Mouse (Mus musculus): ENCODE measurements around the gene Snx1. TPM values are rescaled to one million over a fixed set of nuclear protein-coding genes. Genes with fewer than 3 reads are reported as not detected.

Gene Snx1
- polyA plus RNA-seq, 1 experiment: 33.6 TPM

GRCm38 (mm10) chr9:66084171-66084570, 42.2 kb downstream of the Snx1 start:
- 90% methylated on average over 3 of the region's 3 CpGs for WGBS
- DNase-seq (ENCODE audit: low read depth in 1 of 2, low spot score in 2 of 2): no peak

GRCm38 (mm10) chr9:66081999-66082398, 44.4 kb downstream of the Snx1 start:
- 75% methylated on average over 4 of the region's 4 CpGs for WGBS
- no peak for TF ChIP-seq POLR2A (IDR thresholded peaks at IDR 0.05; ENCODE audit: low read depth, low read length)
- no peak for TF ChIP-seq CTCF (IDR thresholded peaks at IDR 0.05; ENCODE audit: extremely low read depth, insufficient read depth, insufficient read length, insufficient replicate concordance)
- Histone ChIP-seq H3K27me3 (ENCODE audit: control insufficient read depth, insufficient read depth, low read length) (no peaks in the 10 kb centered on the region), H3K4me3 (ENCODE audit: extremely low read depth, insufficient read depth, insufficient read length) (no peak overlapping the region), H3K4me1 (ENCODE audit: control insufficient read depth, insufficient read depth, insufficient read length) (no peaks in the 10 kb centered on the region), H3K27ac (ENCODE audit: insufficient read depth, low read length) (no peak overlapping the region), H3K36me3 (ENCODE audit: control insufficient read depth, insufficient read depth, low read length) (peaks cover 2% of the 10 kb centered on the region; the same call in 1 of the 2 replicates)
- no peak for DNase-seq (ENCODE audit: low read depth in 1 of 2, low spot score in 2 of 2)

More at GRCm38 (mm10) chr9:66084171-66084570, 42.2 kb downstream of the Snx1 start:
- Histone ChIP-seq H3K27ac (ENCODE audit: insufficient read depth, low read length) (no peak overlapping the region), H3K27me3 (ENCODE audit: control insufficient read depth, insufficient read depth, low read length) (no peaks in the 10 kb centered on the region), H3K36me3 (ENCODE audit: control insufficient read depth, insufficient read depth, low read length) (peaks cover 8% of the 10 kb centered on the region; the same call in 1 of the 2 replicates), H3K4me1 (ENCODE audit: control insufficient read depth, insufficient read depth, insufficient read length) (no peaks in the 10 kb centered on the region), H3K4me3 (ENCODE audit: extremely low read depth, insufficient read depth, insufficient read length) (no peak overlapping the region)
- no peak for TF ChIP-seq POLR2A (IDR thresholded peaks at IDR 0.05; ENCODE audit: low read depth, low read length)
- TF ChIP-seq CTCF (IDR thresholded peaks at IDR 0.05; ENCODE audit: extremely low read depth, insufficient read depth, insufficient read length, insufficient replicate concordance): no peak

- Histone ChIP-seq H3K36me3 (ENCODE audit: control insufficient read depth, insufficient read depth, low read length) (no peaks in the 10 kb centered on the region), H3K4me3 (ENCODE audit: extremely low read depth, insufficient read depth, insufficient read length) (no peak overlapping the region), H3K4me1 (ENCODE audit: control insufficient read depth, insufficient read depth, insufficient read length) (no peaks in the 10 kb centered on the region), H3K27me3 (ENCODE audit: control insufficient read depth, insufficient read depth, low read length) (no peaks in the 10 kb centered on the region), H3K27ac (ENCODE audit: insufficient read depth, low read length) (no peak overlapping the region)
- no peak for TF ChIP-seq CTCF (IDR thresholded peaks at IDR 0.05; ENCODE audit: extremely low read depth, insufficient read depth, insufficient read length, insufficient replicate concordance)
- WGBS: 93% methylated on average over 3 of the region's 3 CpGs
- DNase-seq (ENCODE audit: low read depth in 1 of 2, low spot score in 2 of 2): no peak
Measured at GRCm38 (mm10) chr9:66080804-66081459, 45.5 kb downstream of the Snx1 start.

DNA sequence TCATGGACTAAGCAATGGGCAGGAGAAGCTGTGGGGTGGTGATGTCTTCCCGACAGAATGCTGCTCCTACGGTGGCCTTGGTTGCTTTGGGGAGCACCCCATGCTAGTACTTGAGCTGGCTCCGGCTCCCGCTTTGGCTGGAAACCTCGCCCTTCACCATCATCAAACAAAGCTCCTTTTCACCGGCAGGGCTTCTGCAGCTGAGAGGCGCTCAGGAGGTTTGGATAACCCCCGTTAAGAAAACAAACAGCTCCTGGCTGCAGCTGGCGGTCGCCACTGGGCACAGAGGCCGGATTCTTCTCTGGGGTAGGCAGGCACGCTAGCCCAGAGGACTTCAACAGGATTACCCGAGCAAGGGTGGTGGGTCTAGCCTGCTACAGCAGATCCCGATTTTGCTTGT, 47.9 kb downstream of the Snx1 start:
- no peaks in the 10 kb centered on the region for H3K36me3 ChIP-seq (ENCODE audit: control insufficient read depth, insufficient read depth, low read length)
- 56% methylated on average over 14 of the region's 14 CpGs for WGBS
- no peak for DNase-seq (ENCODE audit: low read depth in 1 of 2, low spot score in 2 of 2)
- no peak overlapping the region for H3K27ac ChIP-seq (ENCODE audit: insufficient read depth, low read length)
- TF ChIP-seq POLR2A (IDR thresholded peaks at IDR 0.05; ENCODE audit: low read depth, low read length) (no peak), CTCF (IDR thresholded peaks at IDR 0.05; ENCODE audit: extremely low read depth, insufficient read depth, insufficient read length, insufficient replicate concordance) (no peak)
- H3K27me3 ChIP-seq (ENCODE audit: control insufficient read depth, insufficient read depth, low read length): no peaks in the 10 kb centered on the region
- H3K4me3 ChIP-seq (ENCODE audit: extremely low read depth, insufficient read depth, insufficient read length): no peak overlapping the region
- no peaks in the 10 kb centered on the region for H3K4me1 ChIP-seq (ENCODE audit: control insufficient read depth, insufficient read depth, insufficient read length)

DNA sequence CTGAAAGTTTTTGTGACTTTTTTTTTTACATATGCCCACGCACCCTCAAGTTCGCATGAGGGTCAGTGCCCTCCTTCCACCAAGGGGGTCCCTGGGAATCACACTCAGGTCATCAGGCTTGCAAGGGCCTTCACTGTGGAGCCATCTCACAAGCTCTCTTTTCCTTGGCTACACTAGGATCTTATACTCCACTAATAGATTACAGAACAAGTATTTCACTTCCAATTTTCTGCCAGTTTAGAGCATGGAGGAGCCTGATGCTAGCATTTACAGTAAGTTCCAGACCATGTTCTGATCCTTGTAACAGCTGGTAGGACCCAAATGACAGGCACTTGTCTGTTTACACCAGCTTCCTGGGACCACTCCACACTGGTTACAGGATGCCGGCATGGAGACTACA, 48.3 kb downstream of the Snx1 start:
- H3K36me3 ChIP-seq (ENCODE audit: control insufficient read depth, insufficient read depth, low read length): no peaks in the 10 kb centered on the region
- H3K27ac ChIP-seq (ENCODE audit: insufficient read depth, low read length): no peak overlapping the region
- no peak for TF ChIP-seq POLR2A (IDR thresholded peaks at IDR 0.05; ENCODE audit: low read depth, low read length)
- TF ChIP-seq CTCF (IDR thresholded peaks at IDR 0.05; ENCODE audit: extremely low read depth, insufficient read depth, insufficient read length, insufficient replicate concordance): no peak
- H3K27me3 ChIP-seq (ENCODE audit: control insufficient read depth, insufficient read depth, low read length): no peaks in the 10 kb centered on the region
- 82% methylated on average over 3 of the region's 3 CpGs for WGBS
- H3K4me3 ChIP-seq (ENCODE audit: extremely low read depth, insufficient read depth, insufficient read length): no peak overlapping the region
- H3K4me1 ChIP-seq (ENCODE audit: control insufficient read depth, insufficient read depth, insufficient read length): 0 out of 2 replicates have a peak, but pooled peaks cover 1% of the 10 kb centered on the region
- no peak for DNase-seq (ENCODE audit: low read depth in 1 of 2, low spot score in 2 of 2)

GRCm38 (mm10) chr9:66072754-66073153, 53.6 kb downstream of the Snx1 start:
- peaks cover 12% of the 10 kb centered on the region; the same call in 1 of the 2 replicates for H3K4me1 ChIP-seq (ENCODE audit: control insufficient read depth, insufficient read depth, insufficient read length)
- no peak overlapping the region for H3K4me3 ChIP-seq (ENCODE audit: extremely low read depth, insufficient read depth, insufficient read length)
- 70% methylated on average over 7 of the region's 7 CpGs for WGBS
- DNase-seq (ENCODE audit: low read depth in 1 of 2, low spot score in 2 of 2): no peak
- no peaks in the 10 kb centered on the region for H3K36me3 ChIP-seq (ENCODE audit: control insufficient read depth, insufficient read depth, low read length)
- no peak for TF ChIP-seq POLR2A (IDR thresholded peaks at IDR 0.05; ENCODE audit: low read depth, low read length)
- TF ChIP-seq CTCF (IDR thresholded peaks at IDR 0.05; ENCODE audit: extremely low read depth, insufficient read depth, insufficient read length, insufficient replicate concordance): no peak
- no peak overlapping the region for H3K27ac ChIP-seq (ENCODE audit: insufficient read depth, low read length)
- peaks cover 11% of the 10 kb centered on the region for H3K27me3 ChIP-seq (ENCODE audit: control insufficient read depth, insufficient read depth, low read length)

GRCm38 (mm10) chr9:66070151-66070550, 56.2 kb downstream of the Snx1 start:
- Histone ChIP-seq H3K36me3 (ENCODE audit: control insufficient read depth, insufficient read depth, low read length) (peaks cover 23% of the 10 kb centered on the region), H3K27me3 (ENCODE audit: control insufficient read depth, insufficient read depth, low read length) (peaks cover 11% of the 10 kb centered on the region), H3K4me3 (ENCODE audit: extremely low read depth, insufficient read depth, insufficient read length) (no peak overlapping the region), H3K27ac (ENCODE audit: insufficient read depth, low read length) (no peak overlapping the region), H3K4me1 (ENCODE audit: control insufficient read depth, insufficient read depth, insufficient read length) (peaks cover 12% of the 10 kb centered on the region; the same call in 1 of the 2 replicates)
- no peak for DNase-seq (ENCODE audit: low read depth in 1 of 2, low spot score in 2 of 2)
- WGBS: 85% methylated on average over 5 of the region's 5 CpGs
- no peak for TF ChIP-seq POLR2A (IDR thresholded peaks at IDR 0.05; ENCODE audit: low read depth, low read length)
- TF ChIP-seq CTCF (IDR thresholded peaks at IDR 0.05; ENCODE audit: extremely low read depth, insufficient read depth, insufficient read length, insufficient replicate concordance): no peak
